Mouse (Mus musculus): ENCODE data around the gene Tcap.

Tcap gene

DNA sequence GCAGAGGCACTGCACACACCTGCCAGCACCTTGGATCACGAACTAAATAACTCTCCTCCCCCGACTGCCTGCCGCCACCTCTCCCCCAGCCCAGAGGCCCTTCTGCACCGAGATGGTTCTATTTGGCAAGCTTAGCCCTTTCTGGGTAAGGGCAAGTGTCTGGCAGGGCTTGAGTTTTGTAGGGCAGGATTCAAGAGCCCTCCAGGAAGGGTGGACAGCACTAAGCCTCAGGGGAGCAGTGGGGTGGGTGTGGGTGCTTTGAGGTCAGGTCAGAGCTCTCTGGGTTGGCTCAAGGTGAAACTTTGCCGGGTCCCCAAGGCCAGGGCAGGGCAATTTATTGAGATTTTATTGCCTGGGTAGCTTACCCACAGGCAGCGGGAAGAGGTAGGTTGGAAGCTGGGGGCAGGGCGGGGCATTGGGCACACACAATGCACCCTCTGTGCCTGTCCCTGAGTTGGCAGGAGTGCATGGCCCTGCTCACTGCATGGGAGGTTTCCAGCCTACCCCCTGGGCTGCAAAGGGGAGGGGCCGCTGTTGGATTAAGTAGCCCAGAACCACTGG, 29.9 kb upstream of the Tcap start:
- no peak for ATAC-seq (ENCODE audit: insufficient number of reproducible peaks, low FRiP score, low TSS enrichment)

DNA sequence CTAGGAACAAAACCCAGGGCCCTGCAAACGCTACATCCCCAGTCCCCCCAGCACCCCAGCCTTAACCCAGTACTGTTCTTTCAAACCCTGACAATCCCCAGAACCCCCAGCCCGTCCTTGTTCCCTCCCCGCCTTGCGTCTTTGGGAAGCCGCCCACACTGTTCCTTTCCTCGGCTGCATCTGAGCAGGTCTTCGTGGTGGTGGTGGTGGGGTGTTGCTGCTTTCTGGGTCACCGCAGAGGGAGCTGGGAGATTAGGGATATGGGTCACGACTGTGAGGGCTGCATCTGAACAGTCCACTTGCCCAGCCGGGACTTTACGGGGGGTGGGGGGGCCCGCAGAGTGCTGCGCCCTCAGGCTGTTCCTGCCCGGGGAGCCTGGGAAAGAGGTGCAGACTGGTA, 29.2 kb upstream of the Tcap start:
- ATAC-seq (ENCODE audit: insufficient number of reproducible peaks, low FRiP score, low TSS enrichment): no peak

DNA sequence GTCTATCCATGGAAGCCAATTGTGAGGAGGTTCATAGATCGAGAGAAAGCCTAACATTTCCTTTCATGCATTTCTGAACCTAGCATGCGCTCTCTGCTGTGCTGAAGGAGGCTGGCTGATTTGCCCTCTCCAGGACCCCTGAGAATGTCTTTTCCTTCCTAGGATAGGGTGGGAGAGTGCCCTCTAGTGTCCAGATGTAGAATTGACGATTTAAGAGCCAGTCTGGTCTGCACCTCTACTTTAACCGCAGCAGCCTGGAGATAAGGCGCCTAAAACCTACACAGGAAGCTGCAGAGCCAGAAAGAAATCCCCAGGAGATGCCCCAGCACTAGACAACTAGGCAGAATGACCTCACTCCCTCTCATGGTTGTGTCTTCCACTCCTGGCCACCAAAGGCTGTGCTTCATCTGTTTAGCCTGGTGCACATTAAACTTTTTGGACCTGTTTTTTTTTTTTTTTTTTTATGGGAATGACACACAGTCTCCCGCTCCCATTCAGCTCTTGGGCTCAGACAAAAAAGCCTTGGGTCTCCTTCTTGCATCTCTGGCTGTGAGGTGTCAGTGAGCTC, 27.8 kb upstream of the Tcap start:
- ATAC-seq (ENCODE audit: insufficient number of reproducible peaks, low FRiP score, low TSS enrichment): no peak

DNA sequence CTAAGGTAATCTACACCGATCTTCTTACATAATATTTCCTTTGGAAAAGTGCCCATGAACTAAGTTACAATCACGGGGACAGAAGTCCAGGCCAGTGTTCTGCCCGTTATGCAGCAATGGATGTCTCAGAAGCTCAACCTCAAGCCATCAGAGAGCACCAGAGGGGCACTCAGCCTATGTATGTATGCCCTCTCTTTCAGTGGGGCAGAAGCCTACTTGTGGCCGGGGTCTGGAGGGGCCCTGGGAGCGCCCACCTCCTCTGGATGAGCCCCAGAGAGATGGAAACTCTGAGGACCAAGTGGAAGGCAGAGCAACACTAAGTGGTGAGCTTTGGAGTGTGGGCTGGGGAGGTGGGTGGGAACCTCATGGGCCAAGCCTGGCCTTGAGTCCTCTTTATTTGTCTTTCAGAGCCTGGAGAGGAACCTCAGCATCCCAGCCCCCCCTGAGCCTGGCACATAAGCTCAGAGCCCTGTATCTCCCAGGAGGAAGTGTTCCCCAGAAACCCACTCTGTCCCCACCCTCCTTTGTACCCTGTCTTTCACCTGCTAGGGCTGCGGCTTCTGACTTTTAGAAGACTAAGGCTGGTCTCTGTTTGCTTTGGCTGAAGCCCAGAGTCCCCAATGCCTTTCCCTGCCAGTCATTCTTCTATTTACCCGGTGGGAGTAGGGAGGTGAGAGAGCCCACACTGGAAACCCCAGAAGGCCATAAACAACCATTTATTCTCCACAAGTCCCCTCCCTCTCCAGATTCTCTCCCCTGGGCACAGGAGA, 26.8 kb upstream of the Tcap start:
- no peak for ATAC-seq (ENCODE audit: insufficient number of reproducible peaks, low FRiP score, low TSS enrichment)

- ATAC-seq (ENCODE audit: insufficient number of reproducible peaks, low FRiP score, low TSS enrichment): no peak
Observed at GRCm38 (mm10) chr11:98357396-98358160, 26.0 kb upstream of the Tcap start.

GRCm38 (mm10) chr11:98358161-98359083, 25.2 kb upstream of the Tcap start, which contains the start of gene Stard3:
TSS of gene Stard3 (plus strand) at chr11:98358368.
- ATAC-seq (ENCODE audit: insufficient number of reproducible peaks, low FRiP score, low TSS enrichment): peak; percentile 65; the same call in 1 of the 2 replicates

DNA sequence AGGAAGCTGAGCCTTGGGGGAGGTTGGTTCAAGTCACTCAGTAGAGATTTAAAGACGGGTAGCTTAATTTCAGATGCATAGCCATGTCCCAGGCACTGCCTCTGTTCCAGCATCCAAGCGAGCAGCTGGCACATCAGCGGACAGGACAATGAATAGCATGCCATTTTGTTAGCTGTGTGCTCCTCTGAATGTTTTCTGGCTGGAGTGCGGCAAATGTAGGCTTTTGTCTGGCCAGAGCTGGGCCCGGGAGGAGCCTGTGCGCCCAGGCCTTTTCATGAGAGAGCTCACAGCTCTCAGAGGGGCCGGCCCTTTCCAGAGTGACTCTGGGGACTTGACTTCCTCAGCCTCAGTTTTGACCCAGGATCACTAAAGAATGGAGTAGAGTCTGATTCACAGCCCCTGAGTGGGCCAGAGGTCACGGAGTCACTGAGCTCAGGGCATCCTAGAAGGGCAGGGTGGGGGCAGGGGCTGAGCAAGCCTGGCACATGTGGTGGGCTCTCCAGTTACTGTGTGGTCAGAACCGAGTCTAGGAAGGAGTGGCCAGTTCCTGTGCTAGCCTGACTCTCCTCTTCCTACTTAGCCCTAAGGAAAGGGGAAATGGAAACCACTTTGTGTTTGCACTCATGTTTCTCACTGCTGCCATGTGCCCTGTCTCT, 22.6 kb upstream of the Tcap start:
- no peak for ATAC-seq (ENCODE audit: insufficient number of reproducible peaks, low FRiP score, low TSS enrichment)

GRCm38 (mm10) chr11:98363817-98364216, 19.8 kb upstream of the Tcap start:
- ATAC-seq (ENCODE audit: insufficient number of reproducible peaks, low FRiP score, low TSS enrichment): no peak

DNA sequence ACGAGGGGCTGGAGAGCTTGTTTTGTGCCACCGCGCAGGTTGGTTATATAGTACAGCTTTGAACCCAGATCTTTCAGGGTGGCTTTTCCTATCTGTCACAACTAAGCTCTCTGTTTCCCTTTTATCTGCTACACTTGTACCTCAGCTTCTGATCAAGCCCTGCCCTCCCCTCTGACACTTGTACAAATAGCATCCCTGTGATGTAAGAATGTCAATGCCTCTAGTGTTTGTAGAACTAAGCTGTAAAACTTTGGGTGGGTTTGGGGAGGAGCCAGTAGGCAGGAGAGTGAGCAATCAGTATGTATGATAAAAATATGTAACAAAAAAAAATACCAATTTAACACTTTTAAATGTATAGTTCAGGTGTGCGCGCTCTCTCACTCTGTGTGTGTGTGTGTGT, 19.2 kb upstream of the Tcap start:
- ATAC-seq (ENCODE audit: insufficient number of reproducible peaks, low FRiP score, low TSS enrichment): no peak

DNA sequence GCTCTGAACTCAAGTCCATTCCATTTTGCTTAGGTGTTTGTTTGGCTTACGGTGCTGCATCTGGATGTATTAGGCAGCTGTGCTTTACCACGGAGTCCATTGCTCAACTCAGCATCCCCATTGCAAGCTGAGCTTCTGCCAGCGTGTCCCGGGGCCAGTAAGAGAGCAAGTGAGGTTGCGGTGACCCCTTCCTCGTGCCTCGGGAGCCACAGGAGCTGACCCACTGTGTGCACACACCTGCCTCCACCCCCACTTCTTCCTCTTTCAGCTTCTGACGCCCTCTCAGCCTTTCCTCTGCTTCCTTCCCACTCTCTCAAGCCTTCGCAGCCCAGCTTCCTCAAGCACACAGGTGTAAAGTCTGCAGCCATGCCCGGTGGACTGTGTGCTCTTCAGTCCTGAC, 17.3 kb upstream of the Tcap start:
- ATAC-seq (ENCODE audit: insufficient number of reproducible peaks, low FRiP score, low TSS enrichment): no peak

DNA sequence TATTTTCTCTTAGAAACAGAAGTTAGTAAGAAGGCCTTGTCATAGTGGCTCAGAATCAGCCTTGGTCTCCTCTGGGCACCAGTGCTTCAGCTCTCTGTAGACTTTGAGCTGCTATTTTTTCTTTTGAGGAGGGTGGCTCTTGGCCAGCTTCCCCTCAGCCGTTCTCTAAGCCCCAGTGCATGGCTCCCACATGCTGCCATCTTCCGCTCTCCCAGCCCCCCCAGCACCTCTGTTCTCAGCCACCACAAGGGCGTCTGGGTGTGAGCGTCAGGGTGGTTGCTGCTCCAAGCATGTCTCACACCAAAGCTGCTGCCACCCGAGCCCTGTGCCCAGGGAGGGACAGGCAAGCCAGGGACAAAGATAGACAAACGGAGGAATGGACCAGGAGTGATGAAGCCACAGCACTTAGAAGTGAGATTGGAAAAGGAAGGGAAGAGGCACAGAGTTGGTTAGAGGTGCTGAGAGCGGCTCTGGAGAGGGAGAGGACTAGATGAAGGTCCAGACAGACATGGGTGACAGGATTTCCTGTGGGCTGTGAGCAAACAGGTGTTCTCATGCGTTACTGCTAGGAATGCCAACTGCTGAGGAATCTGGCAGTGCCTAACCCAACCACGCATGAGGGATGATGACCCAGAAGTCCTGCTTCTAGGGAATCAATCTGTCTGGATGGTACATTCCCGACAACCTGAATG, 16.3 kb upstream of the Tcap start:
- no peak for ATAC-seq (ENCODE audit: insufficient number of reproducible peaks, low FRiP score, low TSS enrichment)

- ATAC-seq (ENCODE audit: insufficient number of reproducible peaks, low FRiP score, low TSS enrichment): no peak
Observed at GRCm38 (mm10) chr11:98367863-98368186, 15.8 kb upstream of the Tcap start.

- ATAC-seq (ENCODE audit: insufficient number of reproducible peaks, low FRiP score, low TSS enrichment): no peak; the same call in 1 of the 2 replicates
Observed at GRCm38 (mm10) chr11:98369337-98369736, 14.3 kb upstream of the Tcap start.

DNA sequence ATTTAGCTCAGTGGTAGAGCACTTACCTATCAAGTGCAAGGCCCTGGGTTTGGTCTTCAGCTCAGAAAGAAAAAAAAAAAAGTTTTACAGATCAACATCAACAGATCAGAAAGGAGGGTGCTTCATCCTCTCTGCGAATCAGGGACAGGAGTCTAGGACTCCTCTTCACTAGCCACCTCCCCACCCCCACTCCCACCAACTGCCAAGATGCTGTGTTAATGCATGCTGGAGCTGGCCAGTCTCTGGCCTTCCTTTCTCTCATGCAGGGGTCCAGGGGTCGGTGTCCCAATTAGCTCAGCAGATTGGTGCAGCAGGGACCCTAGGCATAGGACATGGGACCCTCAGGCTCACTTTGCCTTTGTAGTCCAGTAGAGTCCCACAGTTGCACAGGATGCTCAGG, 13.0 kb upstream of the Tcap start:
- ATAC-seq (ENCODE audit: insufficient number of reproducible peaks, low FRiP score, low TSS enrichment): no peak

- no peak for ATAC-seq (ENCODE audit: insufficient number of reproducible peaks, low FRiP score, low TSS enrichment)
Observed at GRCm38 (mm10) chr11:98371556-98372240, 11.9 kb upstream of the Tcap start.

DNA sequence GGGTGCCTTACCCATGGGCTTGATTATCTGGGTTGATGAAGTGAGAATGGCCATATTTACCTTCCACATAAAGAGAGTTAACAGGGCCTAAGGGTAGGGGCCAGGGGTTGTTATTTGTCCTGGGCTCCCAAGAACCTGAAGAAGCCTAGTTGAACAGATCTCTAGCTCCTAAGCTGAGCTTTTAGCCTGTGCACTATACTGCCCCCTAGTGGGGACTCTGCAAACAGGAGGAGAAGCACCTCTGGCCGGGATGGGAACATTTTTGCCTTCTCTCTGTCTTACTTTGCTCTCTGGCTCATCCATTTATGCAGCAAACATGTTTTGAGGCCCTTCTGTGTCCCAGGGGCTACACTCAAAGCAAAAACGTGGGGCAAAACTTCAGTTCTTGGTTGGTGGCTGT, 11.2 kb upstream of the Tcap start:
- ATAC-seq (ENCODE audit: insufficient number of reproducible peaks, low FRiP score, low TSS enrichment): 0 out of 2 replicates have a peak, but pooled peaks have one; percentile 14

DNA sequence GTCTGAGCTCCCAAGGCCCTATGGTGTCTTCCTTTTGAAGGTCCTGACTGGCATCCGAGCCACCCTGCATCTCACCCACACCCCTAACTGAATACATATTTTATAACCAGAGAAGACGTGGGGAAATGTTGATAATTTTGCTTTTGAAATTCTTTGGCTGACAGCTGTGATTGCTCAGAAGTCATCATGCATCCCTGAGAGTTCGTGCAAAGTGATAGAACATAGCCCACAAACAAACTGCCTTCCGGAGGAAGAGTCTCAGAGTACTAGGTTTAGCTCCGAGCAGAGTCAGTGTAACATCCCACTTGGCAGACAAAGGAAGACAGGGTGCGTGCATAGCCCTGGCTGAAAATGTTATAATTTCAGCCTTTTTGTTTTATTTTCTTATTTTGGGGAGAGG, 10.4 kb upstream of the Tcap start:
- ATAC-seq (ENCODE audit: insufficient number of reproducible peaks, low FRiP score, low TSS enrichment): no peak

DNA sequence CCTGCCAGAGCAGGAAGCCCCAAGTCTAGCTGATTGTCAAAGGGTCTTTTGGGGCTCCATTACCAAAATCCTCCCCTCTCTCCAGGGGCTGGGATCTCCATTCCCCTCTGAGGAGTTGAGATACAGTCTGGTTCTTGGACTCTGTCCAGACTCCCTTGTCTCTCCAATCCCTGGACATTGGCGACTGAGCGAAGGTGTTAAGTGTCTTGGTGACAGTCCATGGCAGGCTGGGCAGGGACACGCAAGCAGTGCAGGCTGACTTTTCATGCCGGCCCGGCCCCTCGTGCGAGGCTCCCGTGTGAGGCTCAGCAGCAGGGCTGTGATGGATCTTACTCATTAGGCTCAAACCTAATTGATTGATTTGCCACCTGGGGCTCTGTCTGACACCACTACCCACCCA, 9.3 kb upstream of the Tcap start:
- no peak for ATAC-seq (ENCODE audit: insufficient number of reproducible peaks, low FRiP score, low TSS enrichment)

- no peak for ATAC-seq (ENCODE audit: insufficient number of reproducible peaks, low FRiP score, low TSS enrichment)
Observed at GRCm38 (mm10) chr11:98376756-98377155, 6.9 kb upstream of the Tcap start.
